Comparison of ENCODE assay signal across 11 mouse cellular contexts in the genomic region with DNA sequence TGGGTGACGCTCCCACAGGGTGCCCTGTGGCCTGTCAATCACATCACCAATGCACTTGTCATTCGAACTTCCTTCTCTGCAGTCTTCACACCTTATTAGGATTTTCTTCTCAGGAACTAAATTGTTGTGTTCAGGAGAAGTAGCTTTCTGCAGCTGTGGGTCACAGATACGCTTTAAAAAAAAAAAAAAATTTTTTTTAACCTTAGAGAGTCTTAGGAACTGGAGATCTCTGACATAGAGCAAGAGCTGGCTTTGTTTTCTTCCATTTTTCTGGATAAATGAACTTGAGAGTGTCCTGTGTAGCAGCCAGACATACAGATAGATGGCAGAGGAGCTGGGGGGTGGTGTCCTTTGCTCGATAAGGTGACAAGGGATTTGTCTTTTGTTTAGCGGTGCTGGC.
"Had no signal": no experiment of that assay in that cellular context is flagged by ENCODE, and none has a peak within 500 bp of the region (broad histone marks: within the 10 kb centered on the region; RNA-seq: fewer than 3 reads in every experiment).

No protein-coding gene starts in this region.

- H3K27ac ChIP-seq: kidney, embryonic 15.5 days; left cerebral cortex, adult 2 months; limb, embryonic 15.5 days; midbrain, embryonic 13.5 days had no signal

- H3K27me3 ChIP-seq: kidney, embryonic 15.5 days; limb, embryonic 15.5 days; midbrain, embryonic 13.5 days had no signal

- ATAC-seq: midbrain, embryonic 13.5 days had no signal

- DNase-seq: kidney, adult 2 months; kidney, postnatal 25 days; lung, adult 18-20 months; right cerebral cortex, postnatal 4 days; spleen, adult 18-20 months; thymus, adult 18-20 months; thymus, postnatal 14 days had no signal

- H3K9ac ChIP-seq: kidney, embryonic 15.5 days; limb, embryonic 15.5 days; midbrain, embryonic 13.5 days had no signal

- H3K36me3 ChIP-seq: kidney, embryonic 15.5 days; limb, embryonic 15.5 days had no signal

- H3K4me3 ChIP-seq: kidney, embryonic 15.5 days; left cerebral cortex, adult 2 months; limb, embryonic 15.5 days; midbrain, embryonic 13.5 days had no signal

- H3K4me2 ChIP-seq: kidney, embryonic 15.5 days; limb, embryonic 15.5 days; midbrain, embryonic 13.5 days had no signal

- H3K4me1 ChIP-seq: midbrain, embryonic 13.5 days had no signal

- H3K9me3 ChIP-seq: kidney, embryonic 15.5 days; limb, embryonic 15.5 days; midbrain, embryonic 13.5 days had no signal
